Mouse (Mus musculus) lung, adult 2 months (tissue): ENCODE results near the gene Trim11.

Source experiments
- CTCF ChIP-seq: fragments of 200-500 bp; IDR thresholded peaks from 2 replicates; pipeline ENCODE4 v1.5.1; 2011; ENCODE audit warnings: mild to moderate bottlenecking, low read length, control low read depth; ENCODE audit not compliant: insufficient read depth
- POLR2A ChIP-seq: fragments of 200-500 bp; IDR thresholded peaks from 2 replicates; pipeline ENCODE4 v1.6.1; 2011; ENCODE audit warnings: low read depth, mild to moderate bottlenecking, control low read depth, low read length, borderline replicate concordance; ENCODE audit errors: extremely low read depth

DNA sequence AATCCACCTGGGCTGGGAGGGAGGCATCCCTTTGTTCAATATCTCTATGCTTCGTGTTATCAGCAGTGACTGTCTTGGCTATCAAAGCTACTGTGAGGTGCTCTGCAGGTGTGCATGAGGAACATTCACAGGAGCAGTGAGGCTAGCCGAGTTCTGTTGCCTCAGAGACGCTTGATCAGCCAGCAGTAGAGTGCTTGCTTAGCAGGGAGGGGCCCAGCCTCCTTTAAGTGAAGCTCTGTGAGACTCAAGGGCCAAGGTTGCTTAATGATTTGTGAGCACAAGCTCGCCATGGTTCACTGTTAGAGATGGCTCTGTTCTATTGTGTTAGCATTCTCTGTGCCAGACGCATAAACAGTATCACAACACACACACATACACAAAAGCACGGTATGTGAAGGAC, 8.2 kb upstream of the Trim11 start:
- no peak for TF ChIP-seq CTCF
- no peak for TF ChIP-seq POLR2A
